Mouse (Mus musculus): ENCODE data around the gene Epb41l1.

The Epb41l1 gene

GRCm38 (mm10) chr2:156425618-156426017, 4.9 kb downstream of the Epb41l1 start:
- DNase-seq = no peak

- DNase-seq = no peak
These were observed 5.4 kb downstream of the Epb41l1 start for GRCm38 (mm10) chr2:156426151-156426550.

- DNase-seq = no peak
These were observed 9.1 kb downstream of the Epb41l1 start for GRCm38 (mm10) chr2:156429836-156430235.

GRCm38 (mm10) chr2:156430326-156430725, 9.6 kb downstream of the Epb41l1 start:
- DNase-seq = no peak

GRCm38 (mm10) chr2:156431409-156431808, 10.7 kb downstream of the Epb41l1 start:
- DNase-seq = no peak

- DNase-seq = no peak
These were observed 11.4 kb downstream of the Epb41l1 start for GRCm38 (mm10) chr2:156432086-156432485.

- no peak for DNase-seq
These were observed 12.5 kb downstream of the Epb41l1 start for GRCm38 (mm10) chr2:156432874-156433868.

GRCm38 (mm10) chr2:156437637-156438036, 16.9 kb downstream of the Epb41l1 start:
- DNase-seq = no peak

- peak; percentile 32 for DNase-seq
These were observed 19.2 kb downstream of the Epb41l1 start for GRCm38 (mm10) chr2:156439666-156440462.

GRCm38 (mm10) chr2:156441909-156442308, 21.2 kb downstream of the Epb41l1 start:
- no peak for DNase-seq

GRCm38 (mm10) chr2:156443323-156443722, 22.6 kb downstream of the Epb41l1 start:
- DNase-seq = no peak

GRCm38 (mm10) chr2:156446489-156447035, 25.9 kb downstream of the Epb41l1 start:
- DNase-seq = no peak

- no peak for DNase-seq
These were observed 26.9 kb downstream of the Epb41l1 start for GRCm38 (mm10) chr2:156447413-156448295.

- no peak for DNase-seq
These were observed 30.8 kb downstream of the Epb41l1 start for GRCm38 (mm10) chr2:156451225-156452148.

GRCm38 (mm10) chr2:156452149-156452536, 31.4 kb downstream of the Epb41l1 start:
- peak; percentile 29 for DNase-seq

GRCm38 (mm10) chr2:156453822-156454221, 33.1 kb downstream of the Epb41l1 start:
- no peak for DNase-seq

GRCm38 (mm10) chr2:156455508-156456108, 34.9 kb downstream of the Epb41l1 start:
- DNase-seq = no peak

GRCm38 (mm10) chr2:156456386-156457342, 36.0 kb downstream of the Epb41l1 start:
- DNase-seq = no peak

GRCm38 (mm10) chr2:156457343-156457717, 36.6 kb downstream of the Epb41l1 start:
- no peak for DNase-seq
